Mouse (Mus musculus): ENCODE measurements at regions not wholly inside any gene's neighbourhood (a gene's known extent, or its start where the extent isn't known, plus 50 kb on each side); places are given as distances from the start of the nearest gene placed in this dataset.

DNA sequence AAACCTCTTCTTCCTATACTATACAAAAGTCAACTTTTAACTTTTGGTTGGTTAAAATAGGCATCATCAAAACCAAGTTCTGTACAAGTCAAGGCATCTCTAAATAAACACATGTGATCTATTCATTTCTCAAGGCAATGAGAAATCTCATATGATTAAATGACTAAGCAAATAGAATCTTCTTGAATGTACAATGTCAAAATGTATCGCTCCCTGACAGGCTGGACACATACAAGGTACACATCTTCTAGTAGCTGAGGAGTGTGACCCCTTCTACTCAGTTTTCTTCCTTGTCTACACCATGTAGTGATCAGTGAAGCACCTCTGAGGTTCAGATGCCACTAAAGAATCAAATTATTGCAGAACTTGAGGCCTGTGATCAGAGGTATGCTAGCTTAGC lies 120.0 kb downstream of the Fam124b start:
- TF ChIP-seq CTCF (IDR thresholded peaks at IDR 0.05; ENCODE audit: extremely low read depth, insufficient read depth, low read length) (no peak), POLR2A (IDR thresholded peaks at IDR 0.05; ENCODE audit: extremely low read depth, insufficient read depth, low read length) (no peak)

Measured in cortical plate, adult 2 months (tissue).